Mouse (Mus musculus): ENCODE data around the gene Gm3417.
"Not testable (repeated sequence)": the region's sequence is repeated elsewhere in the genome, so short reads cannot be mapped to it uniquely, and the experiment has no call there.

The Gm3417 gene

DNA sequence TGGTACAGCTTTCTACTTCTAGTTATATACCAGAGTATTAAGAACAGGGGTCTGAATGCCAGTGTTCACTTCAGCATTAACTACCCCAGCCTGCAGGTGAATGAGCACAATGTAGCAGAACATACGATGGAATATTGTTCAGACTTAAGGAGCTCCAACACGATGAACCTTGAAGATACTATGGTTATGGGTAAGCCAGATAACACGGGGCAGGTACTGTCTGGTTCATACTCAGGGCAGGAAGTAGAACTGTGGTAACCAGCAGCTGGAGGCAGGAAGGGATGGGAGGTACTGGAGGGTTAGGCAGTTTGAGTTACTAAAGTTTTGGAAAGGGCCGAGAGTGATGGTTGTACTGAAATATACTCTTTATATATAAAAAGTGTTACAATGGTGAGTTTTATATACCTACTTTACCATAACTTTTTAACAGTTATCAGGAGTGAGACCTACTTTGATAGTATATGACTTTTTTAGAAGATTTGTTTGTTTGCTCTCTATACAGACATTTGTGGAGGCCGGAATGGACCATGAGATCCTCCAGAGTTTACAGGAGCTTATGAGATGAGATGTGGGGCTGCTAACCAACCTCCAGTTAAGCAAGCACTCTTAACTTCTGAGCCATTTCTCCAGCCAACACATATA lies 19.8 kb downstream of the Gm3417 start:
- peak; percentile 23 for DNase-seq

DNA sequence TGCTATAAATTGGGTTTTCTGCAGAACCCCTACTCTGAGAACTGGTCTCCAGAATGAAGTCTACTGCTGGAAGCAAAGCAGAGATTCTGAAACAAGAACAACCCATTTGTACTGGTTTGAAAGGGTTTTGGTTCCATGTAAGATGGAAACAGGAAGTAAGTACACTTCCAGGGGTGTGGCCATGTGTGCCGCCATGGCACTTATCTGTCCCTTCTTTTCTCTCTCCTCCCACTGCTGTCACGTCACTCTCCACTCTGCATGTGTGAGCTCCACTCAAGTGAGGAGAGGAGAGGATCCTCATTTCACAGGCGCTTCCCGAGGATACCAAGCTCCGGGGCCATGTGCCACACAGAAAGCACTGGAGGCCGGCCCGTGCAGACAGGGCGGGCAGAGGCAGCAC lies 25.1 kb downstream of the Gm3417 start:
- peak; percentile 34 for DNase-seq

DNA sequence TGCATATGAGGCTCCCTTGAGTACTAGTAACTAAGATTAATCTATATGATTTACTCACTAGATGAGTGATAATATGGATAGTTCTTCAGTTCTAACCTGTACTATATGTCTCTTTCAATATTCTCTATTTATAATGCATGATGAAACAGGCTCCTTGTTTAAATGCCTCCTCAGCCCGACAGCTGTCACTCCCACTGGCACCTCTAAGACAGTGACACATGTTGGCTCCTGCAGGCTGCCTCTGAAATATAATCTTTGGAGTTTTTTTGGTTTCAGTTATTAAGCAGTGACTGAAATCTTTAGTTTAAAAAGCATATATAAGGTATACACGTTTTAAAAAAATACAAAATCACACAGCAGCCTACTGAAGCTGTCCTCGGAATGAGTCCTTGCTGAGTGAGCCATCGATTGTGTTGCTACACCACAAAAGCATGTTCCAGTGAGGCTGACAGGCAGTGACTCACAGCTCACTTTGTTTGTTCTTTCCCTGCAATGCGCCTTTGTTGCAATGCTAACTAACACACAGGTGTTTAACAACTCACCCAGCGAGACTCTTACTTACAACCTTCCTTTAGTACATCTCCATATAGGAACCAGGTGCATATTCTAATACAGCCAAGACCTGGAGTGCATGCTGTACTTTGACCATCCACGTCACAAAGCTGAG lies 29.3 kb downstream of the Gm3417 start:
- no peak for DNase-seq

DNA sequence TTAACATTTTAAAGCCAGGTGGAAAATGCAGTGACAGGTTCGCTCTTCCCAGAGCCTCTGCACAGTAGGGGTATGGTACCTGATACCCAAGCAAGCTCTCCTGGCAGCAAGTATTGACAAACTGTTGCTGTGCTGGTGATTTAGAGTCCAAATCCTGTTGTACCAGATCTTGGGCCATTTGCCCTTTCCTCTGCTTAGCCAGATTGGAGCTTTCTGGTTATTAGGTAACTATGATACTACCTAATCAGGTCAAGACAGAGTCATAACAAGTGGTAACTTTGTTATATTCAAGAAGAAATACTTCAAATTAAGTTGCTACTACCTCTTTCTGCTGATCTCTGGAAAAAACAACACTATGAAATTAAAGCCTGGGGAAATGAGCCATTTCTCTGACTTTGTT lies 34.0 kb downstream of the Gm3417 start:
- DNase-seq: no peak

DNA sequence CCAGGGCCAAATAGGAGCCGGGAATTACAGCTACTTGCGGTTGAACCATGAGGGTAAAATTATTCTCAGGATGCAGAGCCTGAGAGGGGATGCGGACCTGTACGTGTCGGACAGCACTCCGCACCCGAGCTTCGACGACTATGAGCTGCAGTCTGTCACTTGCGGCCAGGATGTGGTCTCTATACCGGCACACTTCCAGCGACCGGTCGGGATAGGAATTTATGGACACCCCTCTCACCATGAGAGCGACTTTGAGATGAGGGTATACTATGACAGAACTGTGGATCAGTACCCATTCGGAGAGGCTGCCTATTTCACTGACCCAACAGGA lies 34.9 kb downstream of the Gm3417 start:
- DNase-seq: no peak

DNA sequence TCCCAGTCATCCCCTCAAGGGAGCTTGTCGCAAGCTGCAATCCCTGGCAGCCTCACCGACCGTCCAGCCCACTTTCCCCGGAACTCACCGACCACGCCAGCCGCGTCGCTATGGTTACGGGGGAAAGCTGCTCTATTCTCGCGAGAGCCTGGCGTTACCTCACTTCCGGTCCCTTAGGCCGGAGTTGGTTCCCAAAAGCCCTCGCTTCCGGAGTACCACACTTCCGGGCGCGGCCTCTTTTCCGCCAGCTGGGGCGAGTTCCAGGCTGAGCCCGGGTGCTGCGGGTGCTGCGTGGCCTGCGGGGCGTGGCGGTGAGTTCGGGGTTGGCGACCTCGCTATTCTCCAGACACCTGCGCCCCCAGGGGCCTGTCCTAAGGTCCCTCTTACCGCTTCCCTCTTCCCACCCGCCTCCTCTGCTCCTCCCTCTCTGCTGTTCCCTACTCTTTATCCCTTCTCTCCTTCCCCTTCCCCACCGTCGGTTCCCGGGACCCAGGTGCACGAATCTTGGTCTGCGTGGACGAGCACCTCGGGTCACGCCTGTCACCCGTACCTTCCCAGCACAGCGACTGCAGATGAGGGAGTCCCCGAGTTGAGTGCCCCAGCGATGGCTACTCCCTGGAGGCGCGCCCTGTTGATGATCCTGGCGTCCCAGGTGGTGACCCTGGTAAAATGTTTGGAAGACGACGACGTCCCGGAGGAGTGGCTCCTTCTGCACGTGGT lies 35.4 kb downstream of the Gm3417 start, which contains the start of the genes Wdr27 and 1600012H06Rik:
Gene Wdr27, minus strand, starts transcription at position 150 of the 720 bp plus-strand sequence.
Gene 1600012H06Rik, plus strand, starts transcription at position 176 of the 720 bp plus-strand sequence.
- DNase-seq: peak; percentile 97

DNA sequence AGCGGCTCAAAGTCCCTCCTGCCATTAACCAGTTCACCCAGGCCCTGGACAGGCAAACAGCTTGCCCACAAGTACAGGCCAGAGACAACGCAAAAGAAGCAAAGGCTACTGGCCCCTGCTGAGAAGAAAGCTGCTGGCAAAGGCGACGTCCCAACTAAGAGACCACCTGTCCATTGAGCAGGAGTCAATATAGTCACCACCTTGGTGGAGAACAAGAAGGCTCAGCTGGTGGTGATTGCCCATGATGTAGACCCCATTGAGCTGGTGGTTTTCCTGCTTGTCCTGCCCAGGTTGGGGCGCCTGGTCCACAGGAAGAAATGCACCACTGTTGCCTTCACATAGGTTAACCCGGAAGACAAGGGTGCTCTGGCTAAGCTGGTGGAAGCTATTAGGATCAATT lies 36.4 kb downstream of the Gm3417 start:
- DNase-seq: not testable (repeated sequence)

DNA sequence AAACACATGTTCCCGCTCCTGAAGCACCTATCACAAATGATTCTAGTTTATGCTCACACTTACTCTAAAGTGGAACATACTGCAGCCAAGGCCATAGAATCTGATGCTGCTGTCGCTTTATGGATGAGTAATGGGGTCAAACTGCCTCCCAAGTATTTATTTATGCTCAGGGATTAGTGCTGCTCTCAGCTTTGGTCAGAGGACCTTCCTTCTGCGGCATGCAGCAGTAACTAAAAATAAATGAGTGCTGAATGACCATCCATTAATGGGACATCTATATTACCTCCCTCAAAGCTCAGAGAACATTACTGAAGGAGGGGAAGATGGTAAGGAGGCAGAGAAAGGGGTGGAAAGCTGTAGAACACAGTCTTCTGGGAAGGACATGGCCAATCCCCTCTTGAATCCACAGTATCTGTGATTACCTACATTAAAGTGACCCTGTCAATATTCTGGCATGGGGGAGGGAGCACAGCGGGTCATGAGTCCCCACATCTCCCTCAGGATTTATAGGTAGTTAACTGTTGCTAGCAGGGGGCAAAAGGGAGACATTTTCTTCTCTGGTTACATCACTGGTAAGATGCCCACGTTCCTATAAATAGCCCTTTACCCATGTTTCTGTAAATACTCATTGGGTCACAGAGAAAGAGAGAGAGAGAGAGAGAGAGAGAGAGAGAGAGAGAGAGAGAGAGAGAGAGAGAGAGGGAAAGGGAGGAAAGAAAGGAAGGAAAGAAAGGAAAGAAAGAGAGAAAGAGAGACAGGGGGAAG lies 42.6 kb downstream of the Gm3417 start:
- no peak for DNase-seq

DNA sequence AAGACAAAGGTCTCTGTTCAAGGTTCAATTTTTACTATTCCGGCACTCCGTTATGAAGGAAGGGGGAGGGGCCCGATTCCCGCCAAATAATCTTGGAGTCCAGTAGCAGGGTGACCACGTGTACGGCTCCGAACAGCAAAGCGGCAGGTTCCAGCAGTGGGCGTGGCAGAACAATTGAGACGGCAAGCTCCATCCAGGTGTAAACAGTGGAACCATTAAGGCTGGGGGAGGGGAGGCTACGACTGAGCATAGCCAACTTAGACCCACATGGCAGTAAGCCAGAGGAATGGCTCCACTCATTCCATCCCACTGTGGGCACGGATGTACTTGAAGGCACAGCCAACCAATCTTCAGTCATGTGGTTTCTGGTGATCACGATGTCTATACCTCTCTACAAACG lies 43.3 kb downstream of the Gm3417 start:
- DNase-seq: not testable (repeated sequence)

DNA sequence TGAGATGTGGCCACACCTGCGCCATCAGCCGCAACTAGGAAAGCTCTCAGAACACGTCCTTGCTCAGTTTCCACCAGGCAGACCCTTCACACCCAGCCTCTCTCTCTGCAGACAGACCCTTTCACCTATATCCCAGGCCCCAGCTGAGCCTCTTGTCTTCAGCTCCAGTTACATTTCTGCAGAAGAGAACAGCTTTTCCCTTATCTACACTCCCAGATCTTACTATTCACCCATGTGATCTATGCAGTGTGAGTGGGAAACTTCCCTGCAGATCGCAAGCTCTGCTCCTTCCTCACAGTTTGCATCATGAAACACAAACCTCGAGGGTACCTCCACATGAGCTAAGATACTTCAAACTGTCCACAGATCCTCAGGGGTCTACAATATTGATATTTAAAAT lies 47.1 kb downstream of the Gm3417 start:
- no peak for DNase-seq

DNA sequence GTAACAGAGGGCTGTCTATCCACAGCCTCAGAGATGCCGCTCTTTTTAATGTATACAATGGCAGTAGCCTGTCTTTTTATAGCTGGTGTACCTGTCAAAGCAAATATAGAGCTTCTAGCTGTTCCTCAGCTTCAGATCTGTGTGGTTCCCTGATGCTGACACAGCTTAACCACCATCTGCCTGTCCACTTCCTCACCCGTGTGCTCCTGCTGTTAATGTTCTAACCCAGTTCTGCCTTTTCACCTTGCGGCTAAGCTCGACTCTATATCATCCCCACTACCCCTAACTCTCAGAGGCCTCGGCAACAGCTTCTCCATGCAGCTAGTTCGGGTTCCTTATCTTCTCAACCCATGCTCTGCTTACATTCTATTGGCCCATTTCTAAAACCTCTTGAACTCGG lies 47.9 kb downstream of the Gm3417 start:
- DNase-seq: no peak

DNA sequence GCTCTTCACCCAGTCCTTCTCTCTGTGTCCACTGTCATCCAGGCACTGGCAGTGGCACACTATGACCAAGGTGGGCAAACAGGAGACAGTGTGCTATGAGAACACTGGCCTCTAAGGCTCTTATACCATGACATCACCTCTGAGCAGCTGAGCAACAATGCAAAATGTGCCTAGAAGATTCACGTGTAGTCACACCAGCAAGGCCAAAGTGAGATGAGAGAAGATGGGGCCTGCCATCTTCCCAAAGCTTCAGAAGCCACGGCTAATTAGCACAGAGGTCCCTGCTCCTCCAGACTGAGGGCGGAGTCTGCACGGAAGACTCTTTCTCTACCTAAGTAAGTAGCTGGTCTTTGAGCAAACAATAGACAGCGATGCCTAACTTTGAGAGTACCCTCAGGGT lies 50.0 kb downstream of the Gm3417 start:
- DNase-seq: no peak

DNA sequence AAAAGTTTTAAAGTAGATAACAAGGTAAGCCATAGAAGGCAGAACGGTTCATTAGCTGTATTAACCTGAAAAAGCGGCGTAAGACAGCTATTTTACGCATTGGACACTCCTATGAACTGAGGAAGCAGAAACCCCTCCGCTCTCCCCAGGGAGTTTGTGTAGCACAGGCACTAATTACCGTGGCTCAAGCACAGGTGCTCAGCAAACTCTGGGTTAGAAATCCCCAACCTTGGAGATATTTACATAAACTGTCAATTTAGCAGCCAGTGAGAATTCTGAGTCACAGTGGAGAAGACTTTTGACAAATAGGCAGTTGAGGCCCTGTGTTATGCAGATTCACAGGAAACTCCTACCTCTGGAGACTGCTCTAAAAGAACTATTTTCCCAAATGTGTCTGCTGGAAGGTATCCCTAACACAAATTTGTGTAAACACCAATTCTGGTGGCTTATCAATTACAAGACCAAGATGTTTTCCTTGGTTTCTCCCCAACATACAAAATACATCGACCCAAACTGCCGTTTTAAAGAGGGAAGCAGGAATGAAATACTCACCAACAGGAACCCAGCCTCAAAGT lies 50.9 kb downstream of the Gm3417 start:
- DNase-seq: no peak

DNA sequence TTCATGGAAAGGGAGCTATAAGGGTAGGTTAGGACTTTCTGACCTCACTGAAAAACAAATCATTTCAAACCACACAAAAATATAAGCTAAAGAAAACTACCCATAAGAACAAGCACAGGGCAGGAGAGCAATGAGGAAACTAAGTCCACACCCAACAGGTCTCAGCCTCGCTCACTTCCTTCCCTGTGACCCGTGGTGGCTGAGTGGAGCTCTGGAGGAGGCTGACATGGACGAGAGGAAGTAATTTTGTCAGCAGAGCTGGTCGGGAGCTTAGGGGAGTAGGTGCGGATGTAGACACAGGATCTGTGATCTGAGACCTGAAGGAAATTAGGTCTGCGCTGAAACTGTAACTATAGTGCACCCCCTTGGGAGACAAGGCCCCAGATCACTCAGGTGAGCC lies 57.0 kb downstream of the Gm3417 start:
- no peak for DNase-seq

DNA sequence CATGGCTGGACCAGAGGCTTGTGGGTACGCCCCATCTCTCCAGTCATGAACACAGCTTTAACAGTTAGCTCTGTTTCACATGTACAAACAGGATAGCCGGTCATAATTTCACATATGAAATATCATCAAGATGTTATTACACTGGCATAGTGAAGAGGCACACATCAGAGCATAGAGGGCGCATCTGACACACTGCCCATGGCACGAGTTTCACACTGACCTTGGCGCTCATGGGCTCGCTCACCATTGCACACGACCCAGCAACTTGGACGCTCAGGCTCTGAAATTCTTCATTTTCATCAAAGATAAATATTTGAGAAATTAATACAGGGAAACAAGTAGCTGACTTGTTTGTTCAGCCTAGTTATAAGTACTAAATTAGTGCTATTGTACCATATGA lies 60.7 kb downstream of the Gm3417 start:
- no peak for DNase-seq

DNA sequence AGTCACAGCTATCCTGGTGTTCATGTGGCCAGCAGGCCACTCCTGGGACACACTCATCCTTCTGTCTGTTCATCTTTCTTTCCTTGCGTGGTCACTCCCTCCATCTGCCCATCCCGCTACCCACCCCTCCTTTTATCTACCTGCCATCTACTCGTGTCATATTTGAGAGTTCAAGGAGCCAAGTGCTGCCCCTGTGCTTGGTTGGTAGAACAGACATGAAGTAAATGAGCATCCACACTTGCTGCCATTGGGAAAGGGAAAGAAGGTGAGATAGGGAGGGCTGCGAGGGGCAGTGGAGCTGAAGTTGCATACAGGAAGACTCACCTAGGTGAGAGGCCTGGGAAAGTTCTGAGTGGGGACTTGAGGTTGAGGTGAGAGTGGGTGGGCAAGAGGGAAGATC lies 64.2 kb downstream of the Gm3417 start:
- DNase-seq: no peak
